Mouse (Mus musculus) cerebellum, postnatal 4 days (tissue): Measurements from ENCODE around the gene Olfm4.

Experiments used
- DNase-seq, 2 experiments: peaks; one replicate each; pipeline ENCODE4 v3.0.0; 2022; ENCODE audit warnings: low spot score in 2 of 2, mixed read lengths in 1 of 2

Olfm4 gene

DNA sequence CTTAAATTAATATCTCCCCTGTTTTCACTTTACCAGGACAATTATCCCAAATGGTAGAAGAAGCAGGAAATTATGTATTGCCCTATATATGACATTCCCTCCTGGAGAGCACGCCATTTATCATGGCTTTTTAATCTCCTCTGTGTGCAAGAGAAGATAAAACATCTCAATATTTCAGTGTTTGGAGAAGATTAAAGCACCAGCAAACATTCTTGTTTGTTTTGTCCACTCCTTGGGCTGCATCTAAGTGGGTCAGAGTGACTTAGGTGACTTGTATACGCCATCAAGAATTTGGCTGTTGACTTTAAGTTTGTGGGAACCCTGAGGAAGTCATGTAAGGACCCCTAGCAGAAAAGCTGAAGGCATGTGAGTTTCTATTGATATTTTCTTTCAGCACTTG, at the start of gene Olfm4:
Olfm4 (plus strand) TSS at position 301 of the 400 bp plus-strand sequence.
- DNase-seq: no peak

DNA sequence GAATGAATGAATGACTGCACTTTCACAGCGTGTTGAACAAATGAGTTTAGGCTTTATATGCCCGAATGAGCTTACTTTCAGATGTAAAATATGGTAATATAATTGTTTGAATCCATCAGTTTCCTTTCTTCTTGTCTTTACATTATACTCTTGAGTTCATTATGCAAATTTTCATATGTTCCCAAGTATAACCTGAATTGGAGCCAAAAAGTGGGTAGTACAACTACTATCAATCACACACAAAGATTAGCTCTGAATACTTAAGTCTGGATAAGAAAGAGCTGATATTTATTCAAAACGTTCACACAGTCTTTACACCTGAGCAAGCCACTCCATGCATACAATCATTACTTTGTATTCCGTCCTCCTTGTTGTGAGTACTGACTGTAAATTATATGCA, 49.5 kb upstream of the Olfm4 start:
- DNase-seq: no peak

DNA sequence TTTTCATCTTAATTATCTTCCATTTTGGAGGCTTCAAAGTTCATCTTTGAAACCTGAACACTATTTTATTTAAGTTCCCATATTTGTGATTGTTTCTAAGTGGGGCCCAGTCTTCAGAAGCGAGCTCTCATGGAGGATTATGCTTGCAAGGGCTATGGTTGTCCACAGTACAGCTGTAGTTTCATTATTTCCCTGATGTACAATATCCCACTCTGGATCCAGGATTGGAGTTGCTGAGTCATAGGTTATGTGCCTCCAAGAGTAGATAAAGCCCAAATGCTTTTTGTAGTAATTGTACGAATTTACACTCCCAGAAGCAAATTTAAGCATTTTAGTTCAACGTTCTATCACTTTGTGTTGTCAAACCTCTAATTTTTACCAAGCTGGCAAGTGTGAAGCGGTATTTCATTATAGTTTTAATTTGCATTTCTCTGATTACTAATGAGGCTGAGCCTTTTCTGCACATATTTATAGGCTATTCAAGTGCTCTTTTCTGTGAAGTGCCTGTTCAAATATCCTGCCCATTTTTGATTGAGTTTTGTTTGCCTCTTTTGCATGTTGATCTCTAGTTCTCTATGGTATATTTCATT, 46.9 kb upstream of the Olfm4 start:
- DNase-seq: no peak

DNA sequence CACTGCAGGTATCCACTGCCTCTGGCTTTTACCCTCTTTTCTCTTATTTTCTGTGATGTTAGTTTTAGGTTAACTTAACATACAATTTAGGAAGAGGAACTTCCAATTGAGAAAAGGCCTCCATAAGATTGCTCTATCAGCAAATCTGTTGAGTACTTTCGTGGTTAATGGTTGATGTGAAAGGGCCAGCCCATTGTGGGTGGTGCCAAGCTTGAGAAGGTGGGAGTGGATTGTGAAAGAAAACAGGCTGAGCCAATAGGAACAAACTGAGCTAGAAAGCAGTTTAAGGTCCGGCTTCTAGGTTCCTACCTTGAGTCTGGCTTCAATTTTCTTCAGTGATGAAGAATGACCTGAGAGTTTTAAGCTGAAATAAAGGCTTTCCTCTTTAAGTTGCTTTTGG, 38.0 kb upstream of the Olfm4 start:
- no peak for DNase-seq

DNA sequence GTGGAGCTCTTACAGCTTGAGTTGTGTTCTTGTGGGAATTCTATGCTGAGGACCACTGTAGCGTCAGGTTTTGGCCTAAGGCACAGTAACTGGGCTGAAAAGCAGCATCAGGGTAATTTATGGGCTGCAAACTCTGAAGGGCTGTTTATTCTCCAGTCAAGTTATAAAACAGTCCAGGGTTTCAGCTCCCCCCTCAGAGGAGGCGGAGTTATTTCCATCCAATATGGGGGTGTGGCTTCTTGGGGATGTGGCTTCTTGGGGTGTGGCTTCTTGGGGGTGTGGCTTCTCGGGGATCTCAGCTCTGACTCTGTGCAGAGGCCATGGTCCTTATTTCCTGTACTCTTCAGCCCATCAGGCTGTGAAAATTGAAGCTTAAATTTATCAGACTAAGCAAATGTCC, 28.2 kb upstream of the Olfm4 start:
- no peak for DNase-seq

DNA sequence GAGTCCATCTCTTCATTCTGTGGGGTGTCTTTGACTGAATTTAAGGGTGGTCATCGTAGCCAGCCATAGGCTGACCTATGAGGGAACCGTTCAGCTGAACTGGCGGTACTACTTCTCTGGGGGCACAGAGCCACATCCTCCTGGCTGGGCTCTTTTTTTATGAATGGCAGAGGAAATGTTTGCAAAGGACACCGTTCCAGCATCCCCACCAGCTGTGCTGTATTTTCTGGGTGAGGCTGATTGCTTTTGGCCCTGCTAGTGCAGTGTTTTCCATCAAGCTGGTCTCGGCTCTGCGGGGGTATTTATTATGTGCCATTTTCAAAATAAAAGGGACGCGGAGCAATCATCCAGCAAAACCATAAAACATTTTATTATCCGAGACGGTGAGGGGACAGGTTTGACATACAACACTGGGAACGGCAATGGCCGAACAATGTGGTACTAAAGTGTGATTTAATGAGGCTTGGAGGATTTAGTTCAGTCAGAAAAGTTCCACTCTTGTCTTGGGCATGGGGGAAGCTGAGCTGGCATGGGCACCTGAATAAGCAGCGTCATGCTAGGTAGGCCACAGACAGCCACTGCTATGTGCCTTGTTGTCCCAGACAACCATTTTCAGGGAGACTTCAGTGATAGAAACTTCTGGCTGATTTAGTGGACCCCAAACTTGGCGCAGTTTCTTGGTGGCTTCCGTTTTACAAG, 25.9 kb upstream of the Olfm4 start:
- DNase-seq: no peak

DNA sequence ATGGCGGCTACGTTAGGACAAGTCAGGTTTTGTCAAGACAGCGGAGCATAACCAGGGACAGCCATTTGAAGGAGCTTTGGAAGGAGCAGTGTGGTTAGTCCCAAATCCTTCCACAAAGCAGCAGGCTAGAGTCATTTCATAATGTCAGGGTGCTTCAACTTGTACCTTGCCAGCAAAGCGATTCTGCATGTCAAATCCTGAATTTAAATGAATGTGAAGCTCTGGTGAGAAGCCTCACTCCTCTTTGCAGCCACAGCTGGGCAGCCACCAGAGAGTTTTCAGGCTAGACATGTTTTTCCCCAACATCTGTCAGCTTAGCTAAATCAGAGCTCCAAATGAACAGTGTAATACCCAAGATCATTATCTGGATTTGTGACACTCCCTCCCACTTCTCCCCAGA, 22.7 kb upstream of the Olfm4 start:
- no peak for DNase-seq

DNA sequence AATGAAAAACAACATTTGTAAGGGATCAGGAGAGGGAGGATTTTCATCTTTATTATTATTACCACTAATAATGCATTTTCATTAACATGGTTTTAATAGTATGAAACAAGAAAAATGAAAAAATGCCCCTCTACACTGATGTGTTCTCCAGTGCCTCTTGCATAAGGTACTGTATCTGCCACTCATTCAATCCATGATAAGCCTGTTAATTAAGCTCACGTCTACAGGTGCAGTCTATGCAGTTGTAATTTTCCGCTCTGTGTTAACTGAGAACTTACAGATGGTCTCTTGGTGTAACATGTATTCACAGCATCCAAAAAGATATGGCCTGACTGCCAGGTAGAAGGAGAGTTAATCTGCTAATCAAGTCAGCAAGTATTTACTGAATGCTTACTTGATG, 22.3 kb upstream of the Olfm4 start:
- no peak for DNase-seq

DNA sequence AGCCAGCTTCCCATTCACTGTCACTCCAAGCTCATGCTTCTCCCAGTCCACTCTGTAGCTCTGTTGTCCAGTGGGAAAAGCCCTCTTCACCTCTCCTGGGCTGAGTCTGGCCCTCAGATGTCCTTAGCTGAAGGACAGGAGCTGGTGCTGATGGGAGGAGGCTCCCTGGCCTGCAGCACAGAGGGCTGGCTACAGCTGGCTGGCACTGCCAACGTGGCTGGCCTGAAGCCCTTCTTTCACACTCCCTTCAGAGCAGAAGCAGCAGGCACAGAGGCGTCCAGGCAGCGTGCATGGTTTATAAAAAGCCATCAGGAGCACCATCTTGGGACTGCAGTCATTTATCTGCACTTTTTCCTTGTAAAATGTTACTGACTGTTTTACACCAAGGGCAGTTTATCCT, 13.7 kb upstream of the Olfm4 start:
- peak in 1 of 2 experiments; percentile 36 for DNase-seq

DNA sequence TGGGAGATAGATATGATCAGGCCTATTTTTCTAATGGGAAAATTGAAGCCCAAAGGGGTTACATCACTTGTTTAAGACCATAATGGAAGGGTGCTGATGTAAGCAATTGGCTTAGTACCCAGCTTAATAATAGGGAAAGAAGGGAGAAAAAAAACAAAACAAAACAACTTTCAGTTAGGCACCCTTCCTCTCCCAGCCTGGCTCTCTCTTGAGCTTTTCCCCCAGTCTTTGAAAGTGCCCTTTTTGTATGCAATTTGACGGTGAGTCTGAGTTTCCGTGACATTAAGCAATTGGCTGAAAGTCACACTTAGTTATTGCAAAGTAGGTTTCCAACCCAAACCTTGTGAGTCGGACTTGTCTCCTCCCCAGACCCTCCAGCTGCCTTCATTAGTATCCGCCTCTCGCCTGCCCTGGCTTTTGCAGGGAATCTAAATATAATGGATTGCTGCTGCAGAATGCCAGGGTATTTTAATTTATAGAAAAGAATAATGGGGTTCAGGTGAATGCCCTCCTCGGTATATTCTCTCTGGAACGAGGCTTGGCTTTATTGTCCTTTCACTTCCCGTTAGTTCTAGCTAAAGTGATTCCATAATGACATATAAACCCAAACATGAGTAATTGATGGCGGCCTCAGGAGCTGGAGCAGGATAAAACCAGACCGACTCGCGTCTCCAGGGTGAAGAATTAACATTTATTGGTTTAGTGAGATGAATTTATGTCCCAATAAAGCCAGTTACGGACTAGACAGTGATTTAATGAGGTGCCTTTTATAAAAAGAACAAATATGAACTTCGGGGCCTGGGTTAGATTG, 12.7 kb upstream of the Olfm4 start:
- DNase-seq: no peak

DNA sequence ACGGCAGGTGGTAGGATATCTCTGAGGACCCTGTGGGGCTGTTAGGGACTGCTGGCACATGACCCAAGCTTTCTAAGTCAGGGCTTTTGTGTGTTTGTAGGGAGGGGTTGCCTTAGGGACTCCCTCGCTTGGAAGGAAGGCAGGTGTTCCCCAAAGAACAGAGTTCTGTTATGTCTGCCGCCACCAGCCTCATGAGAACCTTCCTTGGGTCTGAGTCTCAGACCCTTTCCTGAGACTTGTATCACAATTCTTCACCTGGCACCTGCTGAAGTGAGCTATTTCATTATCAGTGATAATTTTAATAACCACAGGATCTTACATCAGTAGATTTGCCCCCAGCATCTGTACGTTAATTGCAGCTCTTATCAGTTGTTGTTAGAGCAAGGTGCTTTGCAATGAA, 2.4 kb upstream of the Olfm4 start:
- no peak for DNase-seq

DNA sequence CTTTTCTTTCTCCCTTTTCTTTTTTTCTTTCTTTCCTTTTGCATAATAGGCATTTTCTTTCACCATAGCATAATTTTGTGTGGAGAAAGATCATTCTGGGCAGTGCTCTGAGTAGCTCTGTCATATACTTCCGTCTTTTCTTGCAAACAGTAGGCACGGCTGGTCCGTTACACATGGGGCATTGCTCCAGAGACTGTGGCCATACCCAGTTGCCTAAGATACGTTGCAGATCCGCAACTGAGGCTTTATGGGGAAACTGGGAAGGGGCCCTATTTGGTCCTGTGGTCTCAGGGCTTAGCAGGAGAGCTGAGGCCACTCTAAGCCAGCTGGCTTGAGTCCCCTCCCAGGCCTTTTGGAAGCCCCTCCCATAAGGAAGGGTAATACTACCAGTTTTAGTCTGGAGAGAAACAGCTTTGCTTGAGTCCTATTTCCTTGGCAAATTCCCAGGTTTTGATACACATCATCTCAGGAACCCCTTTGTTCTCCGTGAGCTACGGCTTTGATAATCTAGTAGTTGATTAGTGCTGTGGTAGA, 1.3 kb downstream of the Olfm4 start:
- no peak for DNase-seq

DNA sequence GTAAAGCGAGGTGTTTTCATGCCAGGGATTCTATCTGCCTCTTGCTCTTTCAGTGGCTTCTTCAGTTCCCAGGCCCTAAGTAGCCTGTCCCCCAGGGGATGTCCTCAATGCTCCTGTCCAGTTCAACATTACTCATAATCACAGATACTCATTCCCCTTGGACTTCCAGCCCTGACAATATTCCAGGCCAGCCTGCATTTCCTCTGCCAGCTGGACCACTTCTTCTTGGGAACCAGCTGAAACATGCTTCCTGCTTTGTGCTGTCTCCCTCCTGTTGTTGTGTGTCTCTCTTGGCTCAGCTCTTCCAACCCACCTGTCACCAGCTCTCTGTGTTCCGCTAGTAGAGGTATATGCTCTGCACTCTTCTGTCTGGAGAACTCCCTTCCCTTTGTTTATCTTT, 1.8 kb downstream of the Olfm4 start:
- DNase-seq: no peak

DNA sequence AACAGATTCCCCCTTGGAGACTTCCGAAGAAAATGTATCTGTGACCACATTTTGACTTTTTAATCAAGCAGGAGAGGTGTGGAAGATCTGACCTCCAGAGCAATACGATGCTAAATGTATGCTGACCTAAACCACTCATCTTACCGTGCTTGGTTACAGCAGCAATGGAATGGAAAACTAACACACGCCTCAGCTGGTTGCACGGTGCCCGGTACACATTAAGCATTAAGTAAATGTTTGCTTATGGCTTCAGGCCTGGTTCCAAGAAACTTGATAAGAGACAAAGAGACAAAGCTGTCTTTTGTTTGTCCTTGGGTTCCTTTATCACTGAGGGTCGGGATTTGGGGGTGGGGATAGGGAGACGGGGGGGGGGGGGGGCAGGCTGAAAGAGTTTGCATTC, 3.0 kb downstream of the Olfm4 start:
- no peak for DNase-seq

DNA sequence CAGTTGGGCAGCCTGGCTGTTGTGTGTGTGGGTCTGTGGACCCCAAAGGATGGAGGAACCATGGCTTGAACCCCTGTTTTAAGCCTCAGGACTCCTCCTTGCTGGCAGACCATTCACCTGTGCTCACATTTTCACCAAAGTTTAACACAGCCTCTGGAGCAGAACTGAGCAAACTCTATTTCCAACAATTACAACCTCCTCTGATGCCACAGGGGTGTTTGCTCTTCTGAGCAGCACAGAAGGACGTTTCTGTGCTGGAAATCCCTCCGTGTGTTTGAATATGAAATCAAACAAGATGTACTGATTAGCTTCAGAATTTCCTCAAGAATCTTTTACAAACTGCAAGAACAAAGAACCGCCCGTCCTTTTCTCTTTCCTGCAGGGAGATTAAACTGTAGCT, 5.9 kb downstream of the Olfm4 start:
- no peak for DNase-seq

DNA sequence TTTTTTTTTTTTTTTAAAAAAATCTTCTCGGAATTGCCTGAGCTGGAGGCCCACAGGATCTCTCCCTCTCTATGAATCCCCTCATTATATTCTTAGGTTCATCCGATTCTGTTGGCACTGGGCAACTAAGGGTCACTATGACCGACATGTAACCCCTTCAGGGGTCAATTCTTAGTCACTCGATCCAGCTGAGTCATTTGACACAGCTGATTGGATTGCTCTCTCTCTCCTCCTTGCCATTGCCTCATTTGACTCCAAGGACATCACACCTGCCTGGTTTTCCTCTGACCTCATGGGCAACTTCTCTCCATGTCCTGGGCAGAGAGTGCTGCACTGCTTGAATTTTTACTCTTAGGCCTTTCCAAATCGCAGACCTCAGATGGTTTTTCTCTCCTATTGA, 6.7 kb downstream of the Olfm4 start:
- DNase-seq: no peak

DNA sequence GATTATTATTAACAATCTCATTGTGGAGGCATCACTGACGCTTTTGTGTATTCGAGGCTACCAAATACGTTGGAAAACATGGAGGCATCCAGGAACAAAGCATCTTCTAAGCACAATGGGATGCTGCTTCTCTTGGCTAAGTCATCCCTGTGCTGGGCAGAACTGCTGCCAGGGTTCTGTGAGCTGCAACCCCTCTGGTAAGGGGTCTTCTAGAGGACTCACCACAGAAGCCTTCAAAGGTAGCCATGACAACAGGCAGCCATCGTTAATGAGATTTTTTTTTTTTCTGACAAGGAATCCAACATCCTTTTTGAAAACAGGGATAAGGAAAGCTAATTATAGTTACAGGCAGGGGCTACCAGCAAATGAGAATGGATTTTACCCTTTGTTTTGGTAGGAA, 13.7 kb downstream of the Olfm4 start:
- DNase-seq: no peak

DNA sequence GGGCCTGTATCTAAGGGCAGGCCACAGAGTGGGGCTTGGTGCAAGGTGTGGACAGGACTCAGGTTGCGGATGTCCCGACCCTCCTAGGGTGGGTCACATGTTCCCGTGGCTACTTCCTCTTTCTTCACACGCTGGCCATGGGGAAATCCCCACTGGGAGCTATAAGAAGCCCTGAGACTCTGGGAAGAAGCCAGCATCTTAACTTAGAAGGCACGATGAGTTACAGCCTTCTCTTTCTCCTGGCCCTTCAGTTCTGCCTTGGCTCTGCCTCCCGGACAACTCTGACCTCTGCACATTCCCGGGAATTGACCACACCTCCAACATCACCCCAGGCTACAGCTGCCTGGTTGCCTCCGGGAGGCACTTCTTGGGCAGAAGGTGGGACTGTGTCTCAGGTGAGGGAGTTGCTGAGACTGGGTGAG, 16.2 kb downstream of the Olfm4 start:
- no peak for DNase-seq

DNA sequence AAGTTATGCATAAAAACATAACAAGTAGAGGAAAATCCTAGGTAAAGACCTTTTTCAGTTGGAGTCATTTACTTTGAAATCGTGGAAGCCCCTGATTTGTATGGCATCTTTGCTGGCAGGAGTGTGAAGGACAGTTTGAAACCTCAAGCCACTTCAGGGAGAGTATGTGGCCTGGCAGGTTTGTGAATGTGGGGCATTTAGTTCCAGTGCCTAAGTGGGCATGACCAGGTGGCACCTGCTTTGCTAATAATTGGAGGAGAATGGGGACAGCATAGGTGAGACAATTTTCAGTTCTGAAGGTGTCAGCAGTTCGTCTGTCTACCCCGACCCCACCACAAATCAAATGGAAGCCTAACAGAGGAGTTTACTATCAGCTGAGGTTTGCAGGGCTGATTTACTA, 23.8 kb downstream of the Olfm4 start:
- DNase-seq: no peak

DNA sequence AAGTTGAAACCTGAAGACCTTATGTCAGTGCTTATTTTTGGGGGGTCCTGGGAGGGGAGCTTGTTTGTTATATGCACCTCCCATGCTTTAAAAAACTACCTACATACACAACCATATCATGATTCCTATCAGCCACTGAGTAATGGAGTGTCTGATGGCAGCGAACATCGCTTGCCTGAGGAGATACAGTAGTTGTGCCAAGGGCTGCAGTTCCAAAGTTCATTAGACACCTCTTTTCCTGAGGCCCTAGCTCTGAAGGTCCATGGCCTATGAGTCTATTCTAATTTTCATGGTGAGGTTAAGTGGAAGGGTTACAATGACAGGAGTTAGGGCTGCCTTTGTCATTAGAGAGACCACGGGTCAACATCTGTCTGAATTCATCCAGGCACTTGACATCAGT, 26.5 kb downstream of the Olfm4 start:
- no peak for DNase-seq

DNA sequence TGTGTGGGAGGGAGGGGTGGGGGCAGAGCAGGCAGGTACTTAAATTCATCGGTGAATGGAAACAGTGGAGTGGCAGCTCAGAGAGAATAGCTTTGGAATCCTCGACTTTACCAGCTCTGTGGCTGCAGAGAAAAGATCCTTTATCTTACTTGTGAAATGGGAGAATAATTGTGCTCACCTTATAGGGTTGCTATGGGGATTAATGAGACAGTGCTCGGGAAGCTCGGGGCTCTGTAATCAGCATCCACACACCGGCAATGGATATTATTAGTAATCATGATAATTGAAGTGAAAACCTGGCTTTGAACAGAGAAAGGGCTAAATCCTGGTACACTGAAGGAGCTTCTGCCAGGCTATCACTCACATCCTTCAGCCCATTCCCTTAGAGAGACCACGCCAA, 31.1 kb downstream of the Olfm4 start:
- no peak for DNase-seq

DNA sequence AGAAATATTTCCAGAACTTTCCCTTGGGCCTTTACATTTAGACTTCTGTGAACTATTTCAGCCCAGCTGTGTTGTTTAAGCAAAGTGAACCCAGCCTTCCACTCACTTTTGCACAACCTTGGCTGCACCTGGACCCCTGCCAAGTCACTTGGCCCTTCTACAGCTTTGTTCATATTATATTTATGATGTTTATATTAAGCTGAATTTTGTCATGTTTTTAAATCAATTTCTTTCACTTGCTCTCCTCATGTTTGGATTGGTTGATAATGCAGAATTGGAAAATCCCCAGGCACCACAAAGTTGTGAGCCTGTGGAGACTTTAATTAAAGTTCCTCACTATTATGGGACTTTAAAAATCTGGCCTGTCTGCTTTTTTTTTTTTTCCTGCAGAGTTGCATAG, 32.2 kb downstream of the Olfm4 start:
- DNase-seq: no peak

DNA sequence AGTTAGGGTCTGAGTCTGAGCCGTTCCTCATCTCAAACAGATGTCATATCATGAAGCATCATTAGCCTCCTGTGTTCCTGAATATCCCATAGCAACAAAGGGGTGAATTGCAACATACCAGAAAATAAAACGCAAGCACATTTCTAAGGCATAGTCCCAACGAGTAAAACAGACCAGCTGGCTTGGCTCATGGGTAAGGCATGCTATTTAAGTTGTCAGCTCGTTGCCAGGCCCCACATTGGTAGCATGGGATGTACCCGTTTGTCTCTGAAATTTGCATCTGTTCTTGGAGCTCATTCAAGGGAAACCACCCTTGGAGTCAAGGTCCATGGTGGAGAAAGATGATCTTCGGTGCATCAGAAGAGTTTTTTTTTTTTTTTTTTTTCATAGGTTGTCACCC, 42.2 kb downstream of the Olfm4 start:
- DNase-seq: no peak
